Mouse (Mus musculus) liver, postnatal 0 days (tissue): ENCODE measurements around the gene 9230102O04Rik.

Source experiments
- CTCF ChIP-seq: sonication (generic); IDR thresholded peaks from 2 replicates; pipeline ENCODE4 v1.5.1; 2016; ENCODE audit warnings: antibody characterized with exemption, low read depth
- EP300 ChIP-seq: IDR thresholded peaks from 2 replicates; pipeline ENCODE4 v1.6.1; 2016; ENCODE audit warnings: antibody characterized with exemption, low read depth, mild to moderate bottlenecking

- TF ChIP-seq CTCF: no peak
- no peak for TF ChIP-seq EP300
Measured at GRCm38 (mm10) chr2:9882371-9882925, 6.9 kb downstream of the 9230102O04Rik start.
